Mouse (Mus musculus): ENCODE results near the gene Yipf4.
A peak's percentile ranks its signal among the peaks of the same experiment; 100 is the strongest.

DNA sequence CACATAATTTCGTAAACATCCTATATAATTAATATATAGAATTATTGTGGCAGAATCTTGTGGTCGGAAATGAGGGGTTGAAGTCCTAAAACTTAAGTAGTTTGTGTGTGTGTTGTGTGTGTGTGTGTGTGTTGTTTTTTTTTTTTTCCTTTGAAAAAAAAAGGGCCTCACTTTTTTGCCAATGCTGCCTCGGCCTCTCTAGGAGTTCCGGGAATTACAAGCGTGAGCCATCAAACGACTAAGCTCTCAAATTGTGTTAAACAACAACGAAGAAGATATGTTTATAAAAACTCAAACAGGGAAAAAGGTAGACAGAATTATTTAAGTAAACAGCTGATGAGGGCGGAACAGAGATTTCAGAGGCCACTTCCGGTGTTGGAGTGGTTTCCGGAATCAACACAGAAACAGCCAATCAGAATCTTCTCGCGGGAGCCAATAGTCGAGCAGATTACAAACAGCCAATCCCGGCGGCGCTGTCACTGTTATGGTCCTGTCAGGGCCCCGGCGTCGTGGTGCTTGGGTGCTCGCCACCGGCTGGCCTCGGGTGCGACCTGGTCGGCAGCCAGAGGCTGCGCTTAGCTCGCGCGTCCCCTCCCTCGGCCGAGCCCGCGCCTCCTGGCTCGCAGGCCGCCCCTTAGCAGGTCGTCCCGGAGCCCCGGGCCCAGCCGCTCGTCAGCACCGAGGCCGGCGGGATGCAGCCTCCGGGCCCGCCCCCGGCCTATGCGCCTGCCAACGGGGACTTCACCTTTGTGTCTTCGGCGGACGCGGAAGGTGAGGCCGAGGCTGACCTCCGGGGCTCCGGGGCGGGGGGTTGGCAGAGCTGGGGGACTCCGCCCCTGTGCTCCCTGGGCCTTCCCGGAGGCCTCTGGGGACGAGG lies at the start of gene Yipf4:
- TF ChIP-seq CTCF (IDR thresholded peaks at IDR 0.05; ENCODE audit: low read depth) (no peak), EP300 (IDR thresholded peaks at IDR 0.05; ENCODE audit: low read depth) (0 out of 2 replicates have a peak, but pooled peaks have one; percentile 24)
